Mouse (Mus musculus): ENCODE data around the gene Csnk1g2.
"Not testable (repeated sequence)": the region's sequence is repeated elsewhere in the genome, so short reads cannot be mapped to it uniquely, and the experiment has no call there.

Gene Csnk1g2

DNA sequence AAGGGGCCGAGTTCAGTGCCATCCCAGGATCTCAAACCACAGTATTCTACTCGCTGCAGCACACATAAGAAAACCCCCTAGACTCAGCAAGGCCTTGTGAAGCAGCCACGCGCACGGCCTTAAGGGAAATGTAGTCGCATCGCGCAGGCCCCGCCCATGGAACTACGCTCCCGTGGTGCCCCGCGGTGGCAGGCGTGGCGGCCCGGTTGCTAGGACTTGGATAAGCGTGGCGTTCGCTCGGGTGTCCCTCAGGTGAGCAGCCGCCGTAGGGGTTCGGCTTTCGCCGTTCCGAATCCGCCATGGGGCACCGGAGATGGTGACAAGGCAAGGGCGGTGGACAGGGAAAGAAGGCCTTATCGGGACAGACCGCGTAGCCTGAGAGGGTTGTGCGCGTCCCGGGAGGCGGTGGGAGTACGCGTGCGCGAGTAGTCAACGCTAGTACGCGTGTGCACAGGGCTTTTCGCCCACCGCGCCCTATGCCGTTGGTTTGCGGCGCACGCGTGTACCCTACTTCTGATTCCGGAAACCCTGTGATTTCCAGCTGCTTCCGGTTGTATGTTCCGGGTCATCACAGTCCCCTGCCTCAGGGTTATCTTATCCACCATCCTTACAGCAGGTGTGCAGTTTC is 19.8 kb upstream of the Csnk1g2 start, which contains the start of the genes Scamp4 and Adat3:
Gene Scamp4 (plus strand): TSS at position 175 of the 628 bp plus-strand sequence.
Gene Adat3 (plus strand): TSS at position 183 of the 628 bp plus-strand sequence.
- peak; percentile 93 for DNase-seq

GRCm38 (mm10) chr10:80603364-80603763 is 19.3 kb upstream of the Csnk1g2 start:
- DNase-seq: no peak

DNA sequence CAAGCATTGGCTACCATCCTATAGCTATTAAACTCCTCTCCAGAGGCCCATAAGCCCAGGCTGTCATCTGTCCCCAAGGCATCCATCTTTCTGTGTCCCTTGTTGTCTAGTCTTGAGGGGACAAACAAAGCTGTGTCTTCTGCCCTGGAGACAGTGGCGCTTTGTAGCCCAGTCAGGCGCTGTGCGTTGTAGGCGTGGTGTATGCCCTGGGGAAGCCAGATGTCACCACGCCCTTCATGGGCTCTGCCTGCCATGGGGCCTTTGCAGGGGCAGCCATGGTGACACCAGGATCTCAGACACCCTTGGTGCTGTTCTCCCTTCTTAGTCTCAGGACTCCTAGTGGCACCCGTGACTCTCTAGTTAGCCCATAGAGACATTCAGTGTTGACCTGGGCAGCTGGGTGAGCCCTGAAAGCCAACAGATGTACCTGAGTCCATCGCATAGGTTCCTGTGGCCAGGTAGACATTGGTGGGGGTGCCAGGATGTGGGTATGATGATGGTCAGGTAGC is 18.6 kb upstream of the Csnk1g2 start:
- no peak for DNase-seq

- DNase-seq: no peak
Observed at GRCm38 (mm10) chr10:80604988-80605387, 17.6 kb upstream of the Csnk1g2 start.

DNA sequence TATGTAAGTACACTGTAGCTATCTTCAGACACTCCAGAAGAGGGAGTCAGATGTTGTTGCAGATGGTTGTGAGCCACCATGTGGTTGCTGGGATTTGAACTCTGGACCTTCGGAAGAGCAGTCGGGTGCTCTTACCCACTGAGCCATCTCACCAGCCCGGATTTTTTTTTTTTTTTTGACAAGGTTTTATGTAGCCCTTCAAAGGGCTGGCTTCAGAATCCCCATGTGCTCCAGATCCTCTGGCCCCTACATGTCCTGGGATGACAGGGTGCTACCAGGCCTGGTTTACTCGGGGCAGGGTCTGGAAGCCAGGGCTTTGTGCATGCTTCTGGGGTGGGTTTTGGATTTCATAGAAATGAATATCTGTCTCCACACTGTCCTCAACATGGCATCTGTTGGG is 16.9 kb upstream of the Csnk1g2 start, which contains the start of gene Gm49322:
Gene Gm49322 (plus strand): TSS at position 301 of the 400 bp plus-strand sequence.
- DNase-seq: not testable (repeated sequence)

DNA sequence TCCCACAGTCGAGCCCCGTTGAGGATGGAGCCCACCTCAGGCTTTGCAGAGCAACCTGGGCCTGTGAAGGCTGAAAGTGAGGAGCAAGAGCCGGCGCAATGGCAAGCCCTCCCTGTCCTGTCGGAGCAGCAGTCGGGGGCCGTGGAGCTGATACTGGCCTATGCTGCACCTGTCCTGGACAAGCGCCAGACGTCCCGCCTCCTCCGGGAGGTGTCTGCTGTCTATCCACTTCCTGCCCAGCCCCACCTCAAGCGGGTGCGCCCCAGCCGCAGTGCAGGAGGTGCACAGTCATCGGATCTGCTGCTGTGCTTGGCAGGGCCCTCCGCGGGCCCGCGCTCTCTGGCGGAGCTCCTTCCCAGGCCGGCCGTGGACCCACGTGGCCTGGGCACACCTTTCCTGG is 16.3 kb upstream of the Csnk1g2 start:
- DNase-seq: no peak

GRCm38 (mm10) chr10:80606737-80607350 is 15.8 kb upstream of the Csnk1g2 start:
- DNase-seq: no peak

- no peak for DNase-seq
Observed at GRCm38 (mm10) chr10:80608435-80608834, 14.2 kb upstream of the Csnk1g2 start.

GRCm38 (mm10) chr10:80609269-80609924 is 13.2 kb upstream of the Csnk1g2 start:
- no peak for DNase-seq

DNA sequence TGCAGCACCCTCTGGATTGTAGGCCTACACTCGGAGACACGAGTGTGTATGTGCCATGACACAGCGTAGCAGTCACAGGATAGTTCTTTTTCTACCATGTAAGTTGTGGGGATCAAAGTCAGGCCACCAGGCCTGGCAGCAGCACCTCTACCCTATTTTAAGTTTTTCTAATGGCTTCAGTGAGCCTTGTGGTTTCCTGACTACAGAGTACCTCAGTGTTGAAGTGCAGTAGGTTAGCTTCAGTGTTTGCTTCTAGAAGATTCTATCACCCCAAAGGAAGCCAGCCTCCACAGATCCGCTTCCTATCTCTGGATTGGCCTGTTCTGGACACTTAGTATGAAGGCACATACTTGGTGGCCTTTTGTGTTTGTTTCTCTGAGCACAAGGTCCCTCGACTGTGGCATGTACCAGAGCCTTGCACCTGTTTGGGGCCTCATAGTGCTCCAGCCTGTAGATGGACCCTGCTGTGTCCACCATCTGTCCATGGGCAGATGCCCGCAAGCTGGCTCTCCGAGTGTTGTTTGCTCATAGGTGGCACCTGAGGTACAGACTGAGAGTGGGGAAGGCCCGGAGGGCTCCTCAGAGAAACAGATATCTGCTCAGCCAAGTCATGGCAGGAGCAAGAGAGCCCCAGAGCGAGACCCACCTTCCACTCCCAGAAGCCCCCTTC is 12.4 kb upstream of the Csnk1g2 start:
- DNase-seq: no peak

DNA sequence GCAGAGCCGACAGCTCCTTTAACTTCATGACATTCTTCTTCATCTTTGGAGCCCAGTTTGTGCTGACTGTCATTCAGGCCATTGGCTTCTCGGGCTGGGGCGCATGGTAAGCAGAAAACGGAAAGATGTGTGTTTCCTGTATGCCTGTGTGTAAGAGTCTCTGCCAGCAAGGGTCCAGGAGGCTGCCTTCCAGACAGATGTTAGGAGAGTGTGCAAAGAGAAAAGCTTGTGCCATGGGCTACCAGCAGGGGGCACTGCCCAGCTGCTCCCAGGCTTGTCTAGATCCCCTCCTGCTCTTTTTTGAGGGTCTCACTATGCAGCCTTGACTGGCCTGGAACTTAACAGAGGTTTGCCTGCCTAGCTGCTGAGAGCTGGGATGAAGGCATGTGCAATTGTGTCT is 11.6 kb upstream of the Csnk1g2 start:
- DNase-seq: peak; percentile 53

DNA sequence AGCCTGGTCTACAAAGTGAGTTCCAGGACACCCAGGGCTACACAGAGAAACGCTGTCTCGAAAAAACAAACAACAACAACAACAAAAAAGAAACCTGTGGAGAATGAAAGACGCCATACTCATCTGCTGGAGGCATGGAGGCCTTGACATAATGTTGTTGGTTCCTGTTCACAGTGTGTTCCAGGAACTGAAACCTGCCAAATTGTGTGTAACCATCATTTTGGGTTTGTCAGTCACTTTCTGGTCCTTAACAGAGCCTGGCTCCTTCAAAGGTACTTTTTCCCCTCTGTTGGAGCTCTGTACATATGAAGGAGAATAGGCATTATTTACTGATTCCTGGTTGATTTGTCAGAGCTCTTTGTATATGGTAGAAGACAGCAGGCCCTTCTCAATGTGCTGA is 10.7 kb upstream of the Csnk1g2 start:
- DNase-seq: no peak

DNA sequence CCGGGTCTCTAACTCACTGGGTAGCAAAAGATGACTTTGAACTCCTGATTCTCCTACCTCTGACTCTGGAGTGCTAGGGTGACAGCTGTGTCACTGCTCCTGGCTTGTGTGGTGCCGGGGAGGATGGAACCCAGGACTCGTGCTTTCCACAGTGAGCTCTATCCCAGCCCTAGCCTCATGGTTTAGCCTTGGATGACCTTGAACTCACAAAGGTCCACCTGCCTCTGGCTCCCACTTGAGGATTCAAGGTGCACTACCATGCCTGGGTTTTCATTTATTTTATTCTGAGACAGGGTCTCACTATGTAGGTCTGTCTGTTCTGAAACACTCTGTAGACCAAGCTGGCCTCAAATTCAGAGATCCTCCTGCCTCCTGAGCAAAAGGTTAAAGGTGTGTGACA is 8.8 kb upstream of the Csnk1g2 start:
- no peak for DNase-seq

GRCm38 (mm10) chr10:80614351-80614750 is 8.3 kb upstream of the Csnk1g2 start:
- no peak for DNase-seq

DNA sequence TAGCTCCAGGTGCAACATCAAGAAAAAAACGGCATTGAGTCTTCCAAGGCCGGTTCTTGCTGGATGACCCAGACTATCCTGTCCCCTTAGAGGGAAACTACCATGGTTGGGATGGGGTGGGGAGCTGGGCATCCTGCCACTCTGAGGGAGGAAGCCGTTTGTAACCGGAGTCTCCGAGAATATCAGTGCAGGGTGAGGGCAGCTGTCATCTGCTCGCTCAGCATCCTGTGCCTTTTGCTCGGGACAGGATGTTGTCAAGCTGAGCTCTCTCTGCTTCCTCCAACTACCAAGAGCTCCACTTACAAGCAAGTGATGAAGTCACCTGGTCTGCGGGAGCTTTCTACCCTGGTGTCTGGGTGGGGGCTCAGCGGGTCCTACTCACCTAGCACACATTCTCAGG is 4.5 kb upstream of the Csnk1g2 start:
- DNase-seq: no peak

DNA sequence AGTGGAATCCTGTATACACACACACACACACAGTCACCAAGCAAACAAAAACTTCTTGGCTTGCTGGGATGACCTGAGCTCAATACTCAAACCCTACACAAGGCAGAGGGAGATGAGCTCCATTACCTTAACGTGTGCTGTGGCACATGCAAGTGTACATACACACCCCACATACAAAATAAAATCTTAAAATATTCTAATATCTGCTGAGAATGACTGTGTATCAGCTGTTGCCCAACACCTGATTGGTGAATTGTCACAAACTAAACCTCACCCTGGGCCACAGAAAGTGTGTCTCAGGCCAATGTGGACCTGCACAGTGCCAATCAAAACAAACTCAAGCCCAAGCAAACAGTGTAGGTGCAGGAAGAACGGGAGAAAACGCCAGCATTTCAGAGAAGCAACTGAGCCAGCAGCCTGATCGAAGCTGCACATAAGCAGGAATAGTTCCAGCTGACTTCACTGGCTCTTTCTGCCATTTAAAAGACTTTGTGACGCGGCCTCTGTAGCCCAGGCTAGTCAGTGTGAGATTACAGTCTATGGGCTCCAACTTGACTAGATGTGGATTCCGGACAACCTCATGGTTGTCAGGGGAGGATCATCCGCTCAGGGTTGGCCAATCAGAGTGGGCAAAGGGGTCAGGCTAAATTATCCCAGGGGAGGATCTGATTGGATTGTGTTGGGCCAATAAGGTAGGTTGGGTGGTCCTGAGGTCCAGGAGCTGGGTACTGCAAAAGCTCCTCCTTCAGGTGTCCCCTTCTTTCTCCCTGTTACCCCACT is 3.0 kb upstream of the Csnk1g2 start:
- no peak for DNase-seq

DNA sequence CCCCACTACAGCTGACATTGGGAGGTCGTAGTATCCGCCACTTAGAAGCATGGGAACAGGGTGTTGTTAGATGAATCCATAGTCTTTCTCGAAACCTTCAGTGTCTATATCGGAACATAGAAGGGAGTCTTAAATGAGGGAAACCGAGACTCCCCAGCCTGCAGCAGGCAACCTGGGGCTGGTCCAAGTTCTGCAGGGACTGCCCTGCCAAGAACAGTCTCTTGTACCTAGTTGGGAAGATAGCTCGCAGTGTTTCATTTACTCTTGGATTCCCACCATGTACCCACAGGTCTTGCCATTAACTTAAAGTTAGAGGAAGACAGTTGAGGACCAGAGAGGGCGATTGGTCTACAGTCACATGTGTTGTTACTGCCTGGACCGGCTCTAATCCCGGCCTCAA is 2.3 kb upstream of the Csnk1g2 start:
- no peak for DNase-seq

GRCm38 (mm10) chr10:80620796-80621689 is 1.6 kb upstream of the Csnk1g2 start:
- DNase-seq: peak; percentile 32

DNA sequence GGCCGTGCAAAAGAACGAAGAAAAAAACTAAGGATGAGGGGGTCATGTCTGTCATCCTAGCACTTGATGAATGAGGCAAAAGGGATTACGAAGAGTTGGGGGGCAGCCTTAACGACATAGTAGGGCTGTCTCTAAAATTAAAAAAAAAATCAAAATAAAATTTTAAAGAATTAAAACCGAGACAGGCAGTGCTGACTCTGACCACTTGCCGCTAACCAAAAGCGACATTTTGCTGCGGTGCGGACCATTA is 1.0 kb upstream of the Csnk1g2 start:
- no peak for DNase-seq

DNA sequence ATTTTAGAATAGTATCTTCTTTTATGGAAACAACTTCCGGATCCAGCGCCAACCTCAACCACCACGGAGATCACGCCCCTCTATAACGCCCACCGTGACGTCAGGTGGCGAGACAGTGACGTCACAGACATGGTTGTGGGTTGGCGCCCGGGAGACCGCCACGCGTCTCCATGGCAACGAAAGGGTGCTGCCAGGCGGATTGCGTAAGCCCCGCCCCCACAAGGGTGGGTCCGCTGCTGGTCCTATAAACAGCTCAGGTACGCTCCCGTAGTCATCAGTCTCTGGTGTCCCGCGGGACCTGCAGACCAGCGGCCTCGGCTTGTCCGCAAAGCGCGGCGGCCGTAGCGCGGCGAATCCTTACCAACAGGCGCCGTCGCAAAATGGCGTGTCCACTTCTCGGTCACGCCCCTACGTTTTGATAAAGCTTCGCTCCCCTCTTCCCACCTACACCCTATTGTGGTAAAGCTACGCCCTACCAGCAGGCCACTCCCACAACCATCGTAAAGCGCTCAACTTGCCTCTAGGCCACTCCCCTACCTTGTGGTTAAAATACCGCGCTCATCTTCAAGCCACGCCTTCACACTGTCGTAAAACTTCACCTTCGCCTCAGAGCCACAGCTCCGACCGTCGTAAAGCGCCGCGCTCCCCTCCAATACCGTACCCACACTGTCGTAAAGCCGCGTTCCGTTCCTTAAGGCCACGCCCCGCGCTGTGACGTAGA is 538 bp upstream of the Csnk1g2 start:
- peak; percentile 98 for DNase-seq
